Mouse (Mus musculus): ENCODE measurements around the gene Gm11541. TPM values are rescaled to one million over a fixed set of nuclear protein-coding genes. Genes with fewer than 3 reads are reported as not detected.

The Gm11541 gene
- polyA plus RNA-seq, 1 experiment from 2014 or later, result 0.07 TPM

GRCm38 (mm10) chr11:94730261-94730660, 26.0 kb upstream of the Gm11541 start:
- no peaks in the 10 kb centered on the region for H3K27me3 ChIP-seq (replicated peaks; ENCODE audit: control insufficient read depth, insufficient read depth, low read length)
- no peak overlapping the region for H3K9ac ChIP-seq (ENCODE audit: low read depth, low read length)
- H3K4me3 ChIP-seq (ENCODE audit: low read depth, low read length), result no peak overlapping the region
- no peak overlapping the region for H3K4me2 ChIP-seq (replicated peaks; ENCODE audit: low read depth)
- no peaks in the 10 kb centered on the region for H3K9me3 ChIP-seq (ENCODE audit: control insufficient read depth)
- peak; percentile 94 for TF ChIP-seq CTCF (IDR thresholded peaks at IDR 0.05; ENCODE audit: low read depth)
- H3K27ac ChIP-seq (ENCODE audit: low read depth, low read length), result no peak overlapping the region
- WGBS, result 20% methylated on average over 5 of the region's 5 CpGs
- no peaks in the 10 kb centered on the region for H3K36me3 ChIP-seq (ENCODE audit: control insufficient read depth, insufficient read depth)
- ATAC-seq, result no peak
- H3K4me1 ChIP-seq (replicated peaks; ENCODE audit: control insufficient read depth, insufficient read depth, low read length), result no peaks in the 10 kb centered on the region

GRCm38 (mm10) chr11:94729565-94729964, 25.3 kb upstream of the Gm11541 start:
- Histone ChIP-seq H3K4me1 (replicated peaks; ENCODE audit: control insufficient read depth, insufficient read depth, low read length) (no peaks in the 10 kb centered on the region), H3K27me3 (replicated peaks; ENCODE audit: control insufficient read depth, insufficient read depth, low read length) (no peaks in the 10 kb centered on the region), H3K4me3 (ENCODE audit: low read depth, low read length) (no peak overlapping the region), H3K9me3 (ENCODE audit: control insufficient read depth) (no peaks in the 10 kb centered on the region), H3K36me3 (ENCODE audit: control insufficient read depth, insufficient read depth) (no peaks in the 10 kb centered on the region), H3K4me2 (replicated peaks; ENCODE audit: low read depth) (no peak overlapping the region), H3K27ac (ENCODE audit: low read depth, low read length) (no peak overlapping the region), H3K9ac (ENCODE audit: low read depth, low read length) (no peak overlapping the region)
- no peak for ATAC-seq
- peak; percentile 34; the same call in 1 of the 2 replicates for TF ChIP-seq CTCF (IDR thresholded peaks at IDR 0.05; ENCODE audit: low read depth)
- WGBS, result 39% methylated on average over 4 of the region's 4 CpGs

DNA sequence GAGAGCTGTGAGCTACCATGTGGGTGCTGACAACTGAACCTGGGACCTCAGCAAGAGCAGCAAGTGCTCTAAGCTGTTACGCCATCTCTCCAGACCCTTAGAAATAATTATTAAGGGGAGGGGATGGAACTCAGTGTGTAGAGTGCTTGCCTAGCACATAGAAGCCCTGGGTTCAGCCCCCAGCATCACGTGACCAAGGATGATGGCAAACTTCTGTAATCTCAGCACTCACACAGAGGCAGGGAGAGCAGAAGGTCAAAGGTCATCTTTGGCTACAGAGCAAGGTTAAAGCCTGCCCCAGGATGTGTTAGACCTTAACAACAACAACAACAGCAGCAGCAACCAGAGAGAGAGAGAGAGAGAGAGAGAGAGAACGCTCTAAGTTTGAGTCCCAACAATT, 24.2 kb upstream of the Gm11541 start:
- no peaks in the 10 kb centered on the region for H3K27me3 ChIP-seq (replicated peaks; ENCODE audit: control insufficient read depth, insufficient read depth, low read length)
- no peak overlapping the region for H3K27ac ChIP-seq (ENCODE audit: low read depth, low read length)
- WGBS, result 81% methylated on average over 3 of the region's 3 CpGs
- no peak overlapping the region for H3K4me2 ChIP-seq (replicated peaks; ENCODE audit: low read depth)
- no peak overlapping the region for H3K9ac ChIP-seq (ENCODE audit: low read depth, low read length)
- no peak overlapping the region for H3K4me3 ChIP-seq (ENCODE audit: low read depth, low read length)
- no peaks in the 10 kb centered on the region for H3K4me1 ChIP-seq (replicated peaks; ENCODE audit: control insufficient read depth, insufficient read depth, low read length)
- no peaks in the 10 kb centered on the region for H3K9me3 ChIP-seq (ENCODE audit: control insufficient read depth)
- no peaks in the 10 kb centered on the region for H3K36me3 ChIP-seq (ENCODE audit: control insufficient read depth, insufficient read depth)
- no peak for TF ChIP-seq CTCF (IDR thresholded peaks at IDR 0.05; ENCODE audit: low read depth)
- ATAC-seq, result no peak

DNA sequence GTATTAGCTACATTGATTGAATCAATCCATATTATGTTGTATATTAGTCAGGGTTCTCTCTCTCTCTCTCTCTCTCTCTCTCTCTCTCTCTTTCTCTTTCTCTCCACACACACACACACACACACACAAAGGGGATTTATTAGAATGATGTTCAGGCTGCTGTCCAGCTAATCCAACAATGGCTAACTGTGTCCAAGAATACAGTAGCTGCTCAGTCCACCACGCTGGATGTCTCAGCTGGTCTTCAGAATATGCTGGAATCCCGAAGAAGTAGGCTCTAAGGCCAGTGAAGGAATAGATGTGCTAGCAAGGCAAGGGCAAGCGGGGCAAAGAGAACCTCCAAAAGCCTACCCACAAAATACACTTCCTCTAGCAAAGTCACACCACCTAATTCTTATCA, 23.0 kb upstream of the Gm11541 start:
- Histone ChIP-seq H3K4me1 (replicated peaks; ENCODE audit: control insufficient read depth, insufficient read depth, low read length) (no peaks in the 10 kb centered on the region), H3K4me3 (ENCODE audit: low read depth, low read length) (no peak overlapping the region), H3K36me3 (ENCODE audit: control insufficient read depth, insufficient read depth) (no peaks in the 10 kb centered on the region), H3K9me3 (ENCODE audit: control insufficient read depth) (no peaks in the 10 kb centered on the region), H3K27ac (ENCODE audit: low read depth, low read length) (no peak overlapping the region), H3K9ac (ENCODE audit: low read depth, low read length) (no peak overlapping the region), H3K4me2 (replicated peaks; ENCODE audit: low read depth) (no peak overlapping the region), H3K27me3 (replicated peaks; ENCODE audit: control insufficient read depth, insufficient read depth, low read length) (no peaks in the 10 kb centered on the region)
- no peak for TF ChIP-seq CTCF (IDR thresholded peaks at IDR 0.05; ENCODE audit: low read depth)
- no peak for ATAC-seq
- 95% methylated on average over 3 of the region's 3 CpGs for WGBS

- H3K4me1 ChIP-seq (replicated peaks; ENCODE audit: control insufficient read depth, insufficient read depth, low read length), result no peaks in the 10 kb centered on the region
- TF ChIP-seq CTCF (IDR thresholded peaks at IDR 0.05; ENCODE audit: low read depth), result no peak
- no peak overlapping the region for H3K4me2 ChIP-seq (replicated peaks; ENCODE audit: low read depth)
- 0 out of 2 replicates have a peak, but pooled peaks cover under 1% of the 10 kb centered on the region for H3K9me3 ChIP-seq (ENCODE audit: control insufficient read depth)
- no peak for ATAC-seq
- H3K9ac ChIP-seq (ENCODE audit: low read depth, low read length), result no peak overlapping the region
- no peak overlapping the region for H3K27ac ChIP-seq (ENCODE audit: low read depth, low read length)
- H3K4me3 ChIP-seq (ENCODE audit: low read depth, low read length), result no peak overlapping the region
- whole genome bisulfite sequencing, result 71% methylated on average over 2 of the region's 2 CpGs
- no peaks in the 10 kb centered on the region for H3K27me3 ChIP-seq (replicated peaks; ENCODE audit: control insufficient read depth, insufficient read depth, low read length)
- no peaks in the 10 kb centered on the region for H3K36me3 ChIP-seq (ENCODE audit: control insufficient read depth, insufficient read depth)
Measured at GRCm38 (mm10) chr11:94719216-94719615, 14.9 kb upstream of the Gm11541 start.

- Histone ChIP-seq H3K27me3 (replicated peaks; ENCODE audit: control insufficient read depth, insufficient read depth, low read length) (no peaks in the 10 kb centered on the region), H3K4me1 (replicated peaks; ENCODE audit: control insufficient read depth, insufficient read depth, low read length) (no peaks in the 10 kb centered on the region), H3K9me3 (ENCODE audit: control insufficient read depth) (0 out of 2 replicates have a peak, but pooled peaks cover 3% of the 10 kb centered on the region), H3K9ac (ENCODE audit: low read depth, low read length) (no peak overlapping the region), H3K4me2 (replicated peaks; ENCODE audit: low read depth) (no peak overlapping the region), H3K36me3 (ENCODE audit: control insufficient read depth, insufficient read depth) (no peaks in the 10 kb centered on the region), H3K27ac (ENCODE audit: low read depth, low read length) (no peak overlapping the region), H3K4me3 (ENCODE audit: low read depth, low read length) (no peak overlapping the region)
- TF ChIP-seq CTCF (IDR thresholded peaks at IDR 0.05; ENCODE audit: low read depth), result no peak
- ATAC-seq, result no peak
- WGBS, result 91% methylated on average over 7 of the region's 7 CpGs
Measured at GRCm38 (mm10) chr11:94718113-94718909, 14.0 kb upstream of the Gm11541 start.

All from intestine, postnatal 0 days (tissue).